Mouse (Mus musculus) olfactory bulb, adult 2 months (tissue): ENCODE measurements around the gene Hck.

Experiments used
- CTCF ChIP-seq: fragments of 200-500 bp; IDR thresholded peaks from 2 replicates; pipeline ENCODE4 v1.5.1; 2012; ENCODE audit warnings: low read depth, mild to moderate bottlenecking, low read length, moderate library complexity; ENCODE audit not compliant: insufficient read depth
- POLR2A ChIP-seq: fragments of 200-500 bp; IDR thresholded peaks from 2 replicates; pipeline ENCODE4 v1.6.1; 2012; ENCODE audit warnings: mild to moderate bottlenecking, low read depth, low read length, moderate library complexity; ENCODE audit not compliant: insufficient read depth

DNA sequence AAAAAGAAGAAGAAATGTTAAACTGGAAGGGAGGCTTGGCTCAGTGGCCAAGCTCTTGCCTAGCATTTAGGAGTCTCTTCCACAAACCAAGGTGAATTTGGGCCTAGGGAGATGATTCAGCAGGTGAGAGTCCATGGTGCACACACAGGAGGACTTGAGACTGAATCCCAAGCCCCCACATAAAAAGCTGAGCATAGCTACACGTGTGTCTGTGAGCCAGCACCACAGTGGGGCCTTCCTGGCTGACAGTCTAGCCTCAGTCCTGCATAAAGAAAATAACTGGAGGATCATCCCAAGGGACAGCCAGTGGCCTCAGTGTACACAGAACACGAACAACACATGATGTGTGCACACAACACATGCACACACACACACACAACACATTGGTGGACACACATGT, 19.0 kb upstream of the Hck start:
- TF ChIP-seq POLR2A (no peak), CTCF (no peak)
